ENCODE assay signal across 14 mouse cellular contexts in the genomic region with DNA sequence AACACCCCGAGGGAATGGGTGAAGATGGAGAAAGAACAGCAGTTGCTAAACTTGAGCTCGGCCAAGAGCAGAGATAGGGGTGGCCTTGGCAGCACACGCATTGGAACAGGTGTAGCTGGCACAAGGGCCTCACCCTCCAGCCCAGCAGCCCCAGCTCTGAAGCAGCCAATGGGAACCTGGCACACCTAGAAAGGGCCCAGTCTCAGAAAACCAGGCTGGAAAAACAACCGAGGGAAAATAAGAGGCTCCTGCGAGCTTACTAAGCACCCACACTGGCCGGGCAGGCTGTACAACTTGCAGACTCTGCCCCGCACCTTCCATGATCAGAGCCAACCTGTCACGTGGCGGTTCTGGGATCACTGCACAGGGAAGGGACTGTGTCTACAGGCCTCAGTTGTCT. TPM values are rescaled to one million over a fixed set of nuclear protein-coding genes. Genes with fewer than 3 reads are reported as not detected.
DNase-seq lines count a peak whose midpoint lies in the region; ATAC-seq and TF ChIP-seq lines count a peak whose summit lies in the region.
"Had no signal": no experiment of that assay in that cellular context is flagged by ENCODE, and none has a peak within 500 bp of the region (broad histone marks: within the 10 kb centered on the region; RNA-seq: fewer than 3 reads in every experiment).

No protein-coding gene starts in this region.

- TF ChIP-seq CTCF in midbrain, postnatal 0 days (IDR thresholded peaks at IDR 0.05) = no peak

- peak; percentile 87 for DNase-seq in kidney, adult 11 months
- peak; percentile 79 for DNase-seq in brain, adult 2 months (ENCODE audit: low read depth, low spot score)
- DNase-seq in cerebellum, adult 9-10 months = peak; percentile 55
- peak; percentile 89 for DNase-seq in kidney, adult 9 months
- DNase-seq in thymus, postnatal 36 days = no peak
- DNase-seq in left cerebral cortex, postnatal 36 days (ENCODE audit: low spot score in 2 of 2) = no peak
- DNase-seq in midbrain, postnatal 0 days (ENCODE audit: low spot score) = no peak
- DNase-seq: B cell, adult 2 months; right cerebral cortex, postnatal 4 days; thymus, postnatal 4 days had no signal

- H3K4me2 ChIP-seq in kidney, embryonic 16.5 days (replicated peaks; ENCODE audit: low read depth, low read length) = no peak overlapping the region
- no peak overlapping the region for H3K4me2 ChIP-seq in midbrain, postnatal 0 days (ENCODE audit: low read depth, low read length, poor library complexity, severe bottlenecking)
- H3K4me2 ChIP-seq: hindbrain, embryonic 13.5 days; midbrain, embryonic 13.5 days had no signal

- peaks cover 9% of the 10 kb centered on the region for H3K36me3 ChIP-seq in kidney, embryonic 16.5 days (ENCODE audit: insufficient read depth, low read length)
- no peaks in the 10 kb centered on the region for H3K36me3 ChIP-seq in midbrain, postnatal 0 days (ENCODE audit: insufficient read depth, low read length)

- H3K27ac ChIP-seq in kidney, embryonic 16.5 days (ENCODE audit: low read length) = no peak overlapping the region
- H3K27ac ChIP-seq in midbrain, postnatal 0 days (ENCODE audit: low read depth, low read length) = no peak overlapping the region
- H3K27ac ChIP-seq: hindbrain, embryonic 13.5 days; macrophage; midbrain, embryonic 13.5 days had no signal

- H3K9me3 ChIP-seq in kidney, embryonic 16.5 days (ENCODE audit: low read length) = no peaks in the 10 kb centered on the region
- H3K9me3 ChIP-seq in midbrain, postnatal 0 days (ENCODE audit: low read length) = no peaks in the 10 kb centered on the region
- H3K9me3 ChIP-seq: hindbrain, embryonic 13.5 days; midbrain, embryonic 13.5 days had no signal

- H3K9ac ChIP-seq in kidney, embryonic 16.5 days (replicated peaks; ENCODE audit: low read length) = no peak overlapping the region
- no peak overlapping the region for H3K9ac ChIP-seq in midbrain, postnatal 0 days (replicated peaks; ENCODE audit: low read length, poor library complexity, severe bottlenecking)
- H3K9ac ChIP-seq: hindbrain, embryonic 13.5 days; midbrain, embryonic 13.5 days had no signal

- ATAC-seq in kidney, embryonic 16.5 days (ENCODE audit: low FRiP score, low TSS enrichment) = no peak
- no peak for ATAC-seq in midbrain, postnatal 0 days (ENCODE audit: low FRiP score)

- WGBS in kidney, embryonic 16.5 days = 75% methylated on average over 9 of the region's 9 CpGs
- 91% methylated on average over 9 of the region's 9 CpGs for WGBS in midbrain, postnatal 0 days

- H3K4me3 ChIP-seq in kidney, embryonic 16.5 days (ENCODE audit: low read length) = no peak overlapping the region
- no peak overlapping the region for H3K4me3 ChIP-seq in midbrain, postnatal 0 days (ENCODE audit: low read depth, low read length)
- H3K4me3 ChIP-seq: hindbrain, embryonic 13.5 days; midbrain, embryonic 13.5 days had no signal

- H3K27me3 ChIP-seq in kidney, embryonic 16.5 days (ENCODE audit: insufficient read depth, low read length) = no peaks in the 10 kb centered on the region
- H3K27me3 ChIP-seq in midbrain, postnatal 0 days (ENCODE audit: insufficient read depth, low read length) = no peaks in the 10 kb centered on the region
- H3K27me3 ChIP-seq: hindbrain, embryonic 13.5 days; midbrain, embryonic 13.5 days had no signal

- intact Hi-C loops in left cerebral cortex, postnatal 36 days (cut with DNase I) = no loop called here

- H3K4me1 ChIP-seq in kidney, embryonic 16.5 days (ENCODE audit: insufficient read depth, low read length) = peaks cover 72% of the 10 kb centered on the region
- H3K4me1 ChIP-seq in midbrain, postnatal 0 days (ENCODE audit: insufficient read depth, low read length) = no peaks in the 10 kb centered on the region

RNA-seq across cellular contexts. Expression of a gene that starts 26.8 kb away (rescaled TPM):
- polyA plus RNA-seq in kidney, embryonic 16.5 days (2015; fragmentation: Nextera tagmentation; extraction: Ambion mirVana) = 15.5 and 16.2 TPM in 2 replicates
- total RNA-seq in left cerebral cortex, postnatal 36 days (2021) = 100 to 1,000 TPM in 1 of 2 experiments, 10 to 100 TPM in 1; 80.6 to 112 TPM
- 70.2 and 87.2 TPM in 2 replicates for total RNA-seq in midbrain, postnatal 0 days (2014; rRNA removed)
- 23.6 and 25.6 TPM in 2 replicates for polyA plus RNA-seq in midbrain, postnatal 0 days (2015; fragmentation: Nextera tagmentation; extraction: Ambion mirVana)
- polyA plus RNA-seq: macrophage had no signal

Comparison
In these comparisons a context has a peak if more than half of its experiments do, and no peak if none do; other contexts are left out.
1. DNase-seq: peak in kidney, adult 11 months (single experiment), brain, adult 2 months (single experiment), cerebellum, adult 9-10 months (single experiment) and kidney, adult 9 months (single experiment); none in thymus, postnatal 36 days (0 of 2), left cerebral cortex, postnatal 36 days (0 of 2) and midbrain, postnatal 0 days (single experiment).